Comparison of ENCODE assay signal across 12 mouse cellular contexts in the genomic region with DNA sequence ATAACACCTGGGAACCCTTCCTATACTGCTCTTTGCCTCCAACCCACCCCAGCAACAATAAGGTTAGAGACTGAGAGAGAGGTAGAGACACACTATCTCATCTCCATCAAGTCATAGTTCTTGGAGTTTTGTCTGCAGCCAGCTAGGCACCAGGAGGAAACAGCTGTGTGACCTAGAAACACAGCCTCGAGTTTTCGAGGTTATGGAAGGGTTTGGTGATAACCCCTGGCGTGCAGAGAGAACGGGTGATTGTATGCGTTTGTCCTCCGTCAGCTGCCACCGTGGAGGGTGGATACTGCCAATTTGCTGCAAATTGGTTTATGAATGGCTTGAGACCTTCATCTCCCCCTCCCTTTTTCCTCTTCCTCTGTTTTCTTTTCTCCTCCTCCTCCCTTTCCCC.
"Had no signal": no experiment of that assay in that cellular context is flagged by ENCODE, and none has a peak within 500 bp of the region (broad histone marks: within the 10 kb centered on the region; RNA-seq: fewer than 3 reads in every experiment).

No protein-coding gene starts in this region.

- H3K4me3 ChIP-seq: liver, embryonic 12.5 days; midbrain, embryonic 13.5 days; midbrain, embryonic 15.5 days; neural tube, embryonic 12.5 days; stomach, embryonic 15.5 days had no signal

- DNase-seq: lung, adult 18-20 months; lung, embryonic 14.5 days; lung, postnatal 10 days; lung, postnatal 4 days; right cerebral cortex, postnatal 14 days had no signal

- H3K4me1 ChIP-seq: liver, embryonic 12.5 days; midbrain, embryonic 13.5 days; midbrain, embryonic 15.5 days; neural tube, embryonic 12.5 days; stomach, embryonic 15.5 days had no signal

- H3K36me3 ChIP-seq: midbrain, embryonic 13.5 days; midbrain, embryonic 15.5 days; stomach, embryonic 15.5 days had no signal

- H3K9me3 ChIP-seq: liver, embryonic 12.5 days; midbrain, embryonic 13.5 days; midbrain, embryonic 15.5 days; neural tube, embryonic 12.5 days; stomach, embryonic 15.5 days had no signal

- H3K27me3 ChIP-seq: liver, embryonic 12.5 days; midbrain, embryonic 13.5 days; midbrain, embryonic 15.5 days; neural tube, embryonic 12.5 days; stomach, embryonic 15.5 days had no signal

- H3K27ac ChIP-seq: liver, embryonic 12.5 days; liver, embryonic 14.5 days; midbrain, embryonic 13.5 days; midbrain, embryonic 15.5 days; neural tube, embryonic 12.5 days; stomach, embryonic 15.5 days; stomach, postnatal 0 days had no signal
